Mouse (Mus musculus): ENCODE measurements around the gene Anxa5.

Anxa5 gene

DNA sequence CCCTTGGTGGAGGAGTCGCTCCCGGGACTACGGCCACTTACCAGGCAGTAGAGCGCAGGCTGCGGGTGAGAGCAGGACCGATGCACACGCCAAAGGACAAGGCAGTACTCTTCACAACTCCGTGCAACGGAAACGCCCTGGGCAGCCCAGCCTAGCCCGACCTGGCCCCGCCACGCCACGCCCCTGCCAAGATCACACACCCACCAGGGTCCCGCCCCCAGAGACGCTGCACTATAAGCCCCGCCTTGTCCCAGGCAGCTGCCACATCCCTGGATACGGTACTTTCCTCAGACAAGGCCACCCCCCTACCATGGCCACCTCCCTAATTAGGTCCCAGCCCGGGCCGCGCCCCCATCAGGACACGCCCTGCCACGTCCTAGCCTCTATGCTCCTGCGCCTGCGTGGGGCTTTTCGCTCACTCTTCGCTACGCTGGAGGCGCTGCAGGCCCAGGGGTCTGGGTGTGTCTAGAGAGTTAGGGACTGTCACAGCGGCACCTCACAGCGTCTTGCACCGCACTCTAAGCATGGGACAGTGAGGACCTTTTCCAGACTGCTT lies at the start of gene Anxa5, which contains the start of gene 1810062G17Rik:
Anxa5 (minus strand) TSS at position 363 of the 556 bp plus-strand sequence.
1810062G17Rik (plus strand) TSS at position 406 of the 556 bp plus-strand sequence.
- peak; percentile 98 for DNase-seq (ENCODE audit: low read depth, low spot score)

DNA sequence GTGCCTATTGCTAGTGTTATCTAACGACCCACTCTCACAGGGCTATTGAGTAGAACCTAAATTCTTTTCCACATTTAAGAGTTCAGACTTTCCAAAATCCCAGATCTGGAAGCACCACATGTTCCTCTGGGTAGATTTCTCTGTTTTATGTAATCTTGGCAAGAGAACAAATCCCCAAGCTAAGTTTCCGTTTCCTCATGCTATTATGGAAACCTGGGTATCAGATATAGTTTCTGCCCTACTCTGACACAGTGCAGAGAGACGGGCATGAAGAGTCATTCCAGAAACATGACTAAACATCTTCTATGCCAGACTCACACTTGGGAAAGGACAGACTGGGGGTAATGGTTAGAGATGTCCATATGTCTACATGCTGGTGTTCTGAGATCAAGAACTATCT lies 48.8 kb upstream of the Anxa5 start:
- DNase-seq (ENCODE audit: low read depth, low spot score) = no peak

DNA sequence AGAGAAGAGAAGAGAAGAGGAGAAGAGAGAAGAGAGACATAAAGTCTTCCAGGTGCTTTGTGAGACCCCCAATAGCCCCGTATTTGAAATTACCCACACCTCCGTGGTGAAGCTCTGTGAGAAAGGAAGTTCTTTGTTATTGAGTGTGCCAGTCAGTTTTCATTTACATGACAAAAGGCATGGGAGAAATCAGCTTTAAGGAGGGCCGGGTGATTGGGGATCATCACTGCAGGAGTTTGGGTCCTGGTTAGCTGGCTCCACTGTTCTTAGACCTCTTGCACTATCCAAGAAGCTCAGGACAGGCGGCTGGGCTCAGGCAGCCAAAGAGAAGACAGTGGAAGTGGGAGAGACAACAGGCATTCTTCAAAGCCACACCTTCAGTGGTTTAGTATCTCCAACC lies 46.4 kb upstream of the Anxa5 start:
- DNase-seq (ENCODE audit: low read depth, low spot score) = no peak

DNA sequence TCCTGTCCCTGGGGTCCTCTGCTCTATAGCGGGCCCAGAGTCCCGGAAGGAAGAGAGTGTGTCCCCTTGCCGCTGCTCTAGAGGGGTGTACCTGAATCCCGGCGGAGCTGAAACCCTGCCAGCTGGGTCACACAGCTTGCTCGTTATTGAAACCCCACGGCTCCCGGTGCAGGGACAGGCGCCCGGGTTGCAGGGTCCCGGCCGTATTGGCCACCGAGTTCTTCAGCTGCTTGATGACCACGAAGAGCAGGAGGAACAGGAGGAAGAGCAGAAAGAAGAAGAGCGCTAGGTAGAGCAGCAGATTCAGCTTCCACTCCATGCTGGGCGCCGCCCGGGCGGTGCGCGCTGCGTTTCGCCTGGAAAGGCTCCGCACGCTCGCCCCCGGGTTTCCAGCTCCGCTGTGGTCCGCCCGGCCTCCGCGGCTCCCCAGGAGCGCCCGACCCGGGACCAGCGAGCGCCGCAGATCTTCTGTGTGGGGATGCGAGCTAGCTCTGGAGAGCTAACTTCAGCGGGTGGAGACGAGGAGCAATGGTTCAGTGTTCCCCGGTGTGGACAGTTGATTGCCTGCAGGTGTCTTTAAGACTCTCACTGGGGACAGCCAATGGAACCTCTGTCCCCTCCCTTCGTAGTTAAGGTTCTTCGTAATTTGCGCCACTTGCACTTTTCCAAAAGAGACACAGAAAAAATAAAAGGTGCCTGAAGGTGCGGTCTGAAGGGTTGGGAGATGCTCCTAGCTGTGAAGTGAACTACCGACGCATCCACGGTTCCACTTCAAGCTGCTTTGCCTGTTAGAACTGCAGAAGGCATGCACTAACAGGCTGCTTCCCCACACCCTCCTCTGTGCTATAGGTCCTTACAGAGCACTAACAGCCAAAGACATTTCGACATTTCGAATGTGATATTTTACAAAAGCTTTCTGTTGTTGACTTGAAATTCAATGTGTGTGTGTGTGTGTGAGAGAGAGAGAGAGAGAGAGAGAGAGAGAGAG lies 45.7 kb upstream of the Anxa5 start, which contains the start of gene Gm11549:
Gm11549 (minus strand) TSS at position 741 of the 988 bp plus-strand sequence.
- DNase-seq (ENCODE audit: low read depth, low spot score) = no peak

DNA sequence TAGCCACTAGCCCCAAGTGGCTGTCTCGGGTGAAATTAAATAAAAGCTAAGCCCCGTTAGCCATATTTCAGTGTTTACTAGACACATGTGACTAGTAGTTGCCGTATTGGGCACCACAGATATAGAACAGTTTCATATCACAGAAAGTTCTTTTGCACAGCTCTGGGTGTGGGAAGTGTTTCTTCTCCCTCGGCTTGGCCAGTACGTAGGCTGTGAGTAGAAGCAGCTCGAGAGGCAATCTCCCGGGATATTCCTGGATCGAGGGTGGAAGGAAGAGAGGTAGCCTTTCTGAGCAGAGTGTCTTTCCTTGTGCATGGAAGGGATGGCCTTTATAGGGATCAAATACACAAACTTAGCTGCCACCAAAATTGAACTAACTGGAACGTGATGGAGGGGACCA lies 40.5 kb upstream of the Anxa5 start:
- no peak for DNase-seq (ENCODE audit: low read depth, low spot score)

DNA sequence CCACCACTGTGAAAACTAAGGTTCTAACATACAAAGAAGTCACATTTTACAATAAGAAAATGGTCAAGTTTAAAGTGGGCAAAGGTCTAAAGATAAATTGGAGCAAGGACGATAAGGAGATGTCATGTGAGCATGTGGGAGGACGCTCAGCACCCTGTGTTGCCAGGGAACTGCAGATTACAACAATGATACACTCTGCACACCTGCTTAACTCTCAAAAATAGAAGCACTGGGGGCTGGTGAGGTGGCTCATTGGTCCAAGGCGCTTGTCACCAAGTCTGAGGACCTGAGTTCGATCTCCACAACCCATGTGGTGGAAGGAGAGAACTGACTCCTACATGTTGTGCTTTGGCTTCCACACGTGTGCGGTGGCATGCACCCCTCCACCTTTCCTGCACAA lies 35.8 kb upstream of the Anxa5 start:
- DNase-seq (ENCODE audit: low read depth, low spot score) = no peak

DNA sequence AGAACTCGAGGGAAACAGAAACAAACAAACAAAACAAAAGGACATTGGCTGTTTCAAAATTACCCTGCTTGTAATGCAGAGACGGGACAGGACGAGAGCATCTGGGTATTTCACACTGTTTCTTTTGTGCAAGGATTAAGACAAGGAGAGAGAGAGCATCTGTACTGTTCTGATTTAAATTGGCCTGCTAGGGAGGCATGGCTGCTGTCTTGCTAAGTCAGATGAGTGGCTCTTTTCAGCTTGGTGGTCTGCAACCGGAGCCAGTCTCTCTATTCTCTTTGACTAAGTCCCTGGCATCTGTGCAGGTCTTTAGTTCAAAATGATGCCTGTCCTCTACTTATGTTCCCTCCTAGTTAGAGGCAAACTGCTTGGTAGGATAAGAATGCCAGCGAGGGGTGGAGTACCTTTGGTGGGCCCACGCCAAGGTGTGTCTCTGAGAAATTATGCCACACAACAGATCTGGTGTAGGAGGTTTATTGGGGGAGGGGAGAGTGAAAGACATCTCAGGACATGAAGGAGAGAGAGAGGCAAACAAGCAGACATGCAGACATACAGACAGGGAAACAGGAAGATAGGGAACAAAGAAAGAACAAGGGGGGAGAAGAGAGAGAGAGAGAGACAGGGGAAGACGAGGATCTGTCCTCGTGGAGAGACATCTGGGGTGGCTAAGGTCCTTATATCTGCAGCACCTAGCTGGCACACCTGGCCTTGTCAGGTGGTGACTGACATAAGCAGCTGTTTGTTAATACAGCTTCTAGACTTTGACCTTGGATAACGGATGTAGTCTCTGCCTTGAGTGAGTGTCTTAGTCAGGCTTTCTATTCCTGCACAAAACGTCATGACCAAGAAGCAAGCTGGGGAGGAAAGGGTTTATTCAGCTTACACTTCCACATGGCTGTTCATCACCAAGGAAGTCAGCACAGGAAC lies 30.4 kb upstream of the Anxa5 start:
- no peak for DNase-seq (ENCODE audit: low read depth, low spot score)

DNA sequence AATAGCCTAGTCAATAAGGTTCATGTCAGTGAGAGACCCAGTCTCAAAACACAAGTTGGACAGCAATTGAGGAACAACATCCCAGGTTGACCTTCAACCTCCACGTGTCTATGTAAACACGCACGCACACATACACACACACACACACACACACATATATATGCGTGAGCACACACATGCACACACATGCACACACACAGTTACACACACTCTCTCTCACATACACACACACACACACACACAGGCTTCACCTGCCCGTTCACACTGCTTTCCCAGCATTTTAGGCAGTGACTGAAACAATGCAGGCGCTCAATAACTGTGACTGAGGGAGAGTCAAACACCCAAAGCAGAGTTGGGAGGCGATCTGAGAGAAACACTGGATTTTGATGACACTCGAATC lies 29.6 kb upstream of the Anxa5 start:
- DNase-seq (ENCODE audit: low read depth, low spot score) = no peak

DNA sequence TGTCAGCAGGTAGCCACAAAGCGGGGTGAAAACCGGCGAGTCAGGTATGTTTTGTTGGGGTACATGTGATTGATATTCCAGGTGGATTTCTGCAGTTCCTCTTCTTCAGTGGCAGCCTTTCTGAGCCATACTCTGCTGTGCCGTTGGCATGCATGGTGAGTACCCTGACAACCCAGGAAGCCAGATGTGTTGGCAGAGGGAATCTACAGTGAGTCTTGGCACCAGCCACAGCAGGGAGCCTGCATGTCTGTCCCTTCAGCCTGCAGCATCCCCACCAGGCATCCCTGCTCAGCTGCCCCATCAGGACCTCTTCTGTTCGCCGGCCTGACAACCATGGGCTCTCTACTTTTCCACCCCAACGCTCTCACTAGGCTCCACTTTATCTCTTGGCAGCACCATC lies 25.9 kb upstream of the Anxa5 start:
- no peak for DNase-seq (ENCODE audit: low read depth, low spot score)

DNA sequence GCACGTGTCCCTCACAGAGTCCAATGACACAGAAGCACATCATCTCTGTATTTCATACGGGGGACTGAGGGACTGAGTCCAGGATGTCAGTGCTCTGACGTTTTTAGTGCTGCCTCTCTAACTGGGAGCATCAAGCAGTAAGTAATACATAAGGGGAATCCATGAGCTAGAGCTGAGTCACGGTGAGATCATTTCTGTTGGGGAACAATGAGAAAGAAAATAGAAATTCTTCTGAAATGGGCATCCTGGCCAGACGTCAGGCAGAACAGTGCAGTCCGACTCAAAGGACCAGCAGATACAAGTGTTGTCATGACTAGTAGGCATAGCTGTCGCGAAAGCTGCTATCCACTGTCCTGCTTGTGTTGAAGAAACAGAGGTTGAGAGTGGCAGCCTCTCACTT lies 25.3 kb upstream of the Anxa5 start:
- no peak for DNase-seq (ENCODE audit: low read depth, low spot score)

DNA sequence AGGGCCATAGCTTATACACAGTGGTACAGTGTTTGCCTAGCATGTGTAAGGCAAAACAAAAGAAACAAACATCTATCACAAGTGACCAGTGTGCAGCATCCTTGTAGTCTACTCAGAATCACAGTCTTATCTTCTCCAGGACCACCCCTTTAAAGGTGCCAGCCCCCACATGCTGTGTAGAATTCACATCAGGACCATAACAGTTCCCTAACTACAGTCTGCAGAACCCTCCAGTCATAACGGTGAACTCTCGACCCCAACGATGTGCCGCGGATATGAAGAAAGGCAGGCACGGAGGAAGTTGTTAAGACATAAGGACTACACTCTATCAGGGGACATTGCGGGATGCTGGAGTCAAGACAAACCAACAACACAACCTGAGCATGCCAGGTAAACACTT lies 23.7 kb upstream of the Anxa5 start:
- no peak for DNase-seq (ENCODE audit: low read depth, low spot score)

DNA sequence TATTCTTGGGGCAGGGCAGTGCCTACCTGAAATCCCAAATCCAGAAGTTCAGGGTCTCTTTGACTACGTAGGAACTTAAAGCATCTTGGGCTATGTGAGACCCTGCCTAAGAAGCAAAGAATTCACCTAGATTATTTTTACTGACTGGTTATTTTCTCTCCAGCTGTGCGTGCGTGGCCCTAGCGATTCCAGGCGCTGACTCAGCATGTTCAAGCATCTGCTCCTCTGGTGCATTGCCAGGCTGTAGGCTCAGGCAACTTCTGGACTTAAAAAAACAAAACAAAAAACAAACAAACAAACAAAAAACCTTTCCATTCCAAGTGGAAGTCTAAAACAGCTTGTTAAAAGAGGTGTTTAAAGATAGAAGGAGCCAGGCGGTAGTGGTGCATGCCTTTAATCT lies 22.5 kb upstream of the Anxa5 start:
- no peak for DNase-seq (ENCODE audit: low read depth, low spot score)

DNA sequence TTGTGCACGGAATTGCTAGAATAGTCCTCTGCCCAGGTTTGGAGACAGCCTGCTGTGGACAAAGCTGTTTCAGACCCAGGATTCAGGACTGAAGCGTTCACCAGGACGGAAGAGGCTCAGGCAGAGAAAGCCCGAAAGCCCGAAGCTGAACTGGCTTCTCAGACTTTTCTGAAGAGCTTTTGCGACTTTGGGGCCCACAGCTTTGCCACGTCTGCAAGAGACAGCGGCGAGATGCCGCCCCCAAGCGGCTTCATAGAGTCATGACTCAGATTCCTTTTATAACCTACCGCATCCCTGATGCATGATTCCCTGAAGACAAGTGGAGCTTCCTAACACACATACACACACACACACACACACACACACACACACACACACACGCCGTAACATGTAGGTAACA lies 21.1 kb upstream of the Anxa5 start:
- DNase-seq (ENCODE audit: low read depth, low spot score) = peak; percentile 72

DNA sequence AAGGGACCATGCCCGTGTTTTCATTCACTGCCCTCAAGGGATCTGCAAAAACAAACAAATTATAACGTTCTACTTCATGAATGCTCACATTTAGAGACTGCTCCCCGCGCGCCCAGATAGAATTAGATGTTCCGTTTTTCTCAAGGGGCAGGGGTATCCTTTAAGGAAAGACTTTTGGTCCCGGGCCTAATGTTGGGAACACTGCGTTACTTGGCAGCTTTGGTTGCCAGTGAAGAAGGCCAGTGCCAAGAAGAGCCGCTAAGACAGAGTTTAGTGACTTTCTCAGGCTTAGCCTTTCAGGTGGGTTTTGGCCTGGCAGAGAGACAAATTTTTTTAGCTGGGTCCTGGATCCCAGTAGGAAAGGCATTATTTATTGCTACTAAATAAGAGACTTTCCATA lies 20.6 kb upstream of the Anxa5 start:
- DNase-seq (ENCODE audit: low read depth, low spot score) = no peak

DNA sequence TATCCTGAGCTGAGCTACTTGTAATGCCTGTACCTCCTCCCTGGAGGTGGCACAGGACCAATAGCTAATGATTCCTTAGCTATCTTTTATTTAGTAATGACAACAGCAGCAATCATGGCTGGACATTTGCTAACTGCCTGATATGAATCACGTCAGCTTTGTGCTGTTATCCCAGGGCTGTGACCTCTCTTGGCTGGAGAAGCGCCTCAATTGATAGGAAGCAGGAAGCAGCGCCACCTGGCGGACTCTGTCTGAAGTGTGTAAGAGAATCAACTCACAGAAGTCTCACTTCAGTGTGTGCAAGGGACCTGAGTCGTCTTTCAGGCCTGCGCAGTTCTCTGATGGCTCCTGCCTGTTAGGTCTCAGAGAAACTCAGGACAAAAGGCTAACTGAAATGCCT lies 19.7 kb upstream of the Anxa5 start:
- DNase-seq (ENCODE audit: low read depth, low spot score) = peak; percentile 86

DNA sequence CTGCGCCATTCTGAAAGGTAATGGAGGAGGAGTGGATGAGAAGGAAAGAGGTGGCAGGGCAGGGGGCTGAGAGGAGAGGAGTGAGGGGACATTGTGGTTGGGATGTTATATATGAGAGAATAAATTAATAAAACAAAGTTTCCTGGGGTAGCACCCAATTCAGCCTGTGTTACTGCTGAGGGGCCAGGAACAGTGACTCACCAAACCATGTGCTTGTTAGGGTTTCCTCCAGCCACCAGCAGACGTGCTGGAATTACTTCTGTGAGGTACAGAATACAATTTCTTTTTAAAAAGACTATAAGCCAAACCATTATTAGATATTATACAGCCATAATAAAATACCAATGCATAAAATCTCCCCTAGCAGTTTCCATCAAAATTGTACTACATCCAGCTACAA lies 18.9 kb upstream of the Anxa5 start:
- DNase-seq (ENCODE audit: low read depth, low spot score) = no peak

DNA sequence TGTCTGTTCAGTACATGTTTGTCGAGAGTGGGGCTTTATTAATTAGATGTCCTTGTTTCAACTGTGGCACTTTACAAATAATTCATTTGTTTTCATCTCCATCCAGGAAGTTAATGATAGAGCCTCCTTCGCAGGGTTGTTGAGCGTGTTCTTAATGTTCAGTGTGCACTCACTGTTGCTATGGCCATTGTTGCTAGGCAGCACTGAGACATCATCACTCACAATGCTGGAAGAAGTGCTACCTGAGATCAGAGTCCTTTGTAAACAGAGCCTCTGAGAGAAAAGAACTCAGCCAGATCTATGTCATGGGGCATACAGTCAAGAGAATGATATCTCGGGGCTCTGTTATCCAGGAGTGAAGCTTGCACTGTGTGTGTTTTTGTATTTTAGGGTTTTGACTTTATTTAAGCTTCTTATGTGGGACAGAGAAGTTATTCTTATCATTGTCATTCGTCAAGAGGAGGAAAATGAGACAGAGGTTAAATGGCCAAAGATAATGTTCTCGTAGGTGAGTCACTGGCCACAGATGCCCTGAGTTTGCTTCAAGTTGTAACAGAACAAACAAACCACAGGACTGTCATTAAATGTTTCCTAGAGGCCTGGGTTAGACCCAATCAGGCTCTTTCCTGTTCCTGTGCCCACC lies 18.1 kb upstream of the Anxa5 start:
- DNase-seq (ENCODE audit: low read depth, low spot score) = no peak

DNA sequence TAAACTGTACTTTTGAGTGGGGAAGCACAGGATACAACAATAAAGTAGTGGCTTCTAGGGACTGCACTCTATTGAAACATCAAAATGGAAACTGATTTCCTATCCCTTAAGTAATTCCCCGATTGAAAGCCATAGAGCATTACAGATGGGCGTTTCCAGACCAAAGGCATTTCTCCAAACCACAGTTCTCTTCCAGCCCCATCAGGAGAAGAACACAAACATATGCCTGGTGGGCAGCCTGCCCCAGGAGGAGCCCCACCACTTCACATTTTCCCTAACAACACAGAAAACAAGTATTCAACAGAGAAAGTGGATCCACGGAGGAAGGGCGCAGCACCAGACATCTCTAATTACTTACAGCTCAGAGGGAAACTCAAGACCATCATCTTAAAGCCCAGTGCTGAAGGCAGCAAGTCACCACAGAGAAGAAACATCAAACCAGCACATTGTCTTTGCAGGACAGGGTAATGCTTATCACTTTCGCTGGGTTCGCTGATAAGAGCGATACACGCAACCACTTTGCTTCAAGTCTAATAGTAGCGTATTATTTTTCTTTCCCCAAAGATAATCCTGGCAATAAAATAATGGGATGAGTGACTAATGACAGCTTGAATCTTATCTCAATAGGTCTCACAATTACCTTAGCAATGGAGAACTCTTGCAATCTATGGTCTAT lies 17.2 kb upstream of the Anxa5 start:
- DNase-seq (ENCODE audit: low read depth, low spot score) = no peak

DNA sequence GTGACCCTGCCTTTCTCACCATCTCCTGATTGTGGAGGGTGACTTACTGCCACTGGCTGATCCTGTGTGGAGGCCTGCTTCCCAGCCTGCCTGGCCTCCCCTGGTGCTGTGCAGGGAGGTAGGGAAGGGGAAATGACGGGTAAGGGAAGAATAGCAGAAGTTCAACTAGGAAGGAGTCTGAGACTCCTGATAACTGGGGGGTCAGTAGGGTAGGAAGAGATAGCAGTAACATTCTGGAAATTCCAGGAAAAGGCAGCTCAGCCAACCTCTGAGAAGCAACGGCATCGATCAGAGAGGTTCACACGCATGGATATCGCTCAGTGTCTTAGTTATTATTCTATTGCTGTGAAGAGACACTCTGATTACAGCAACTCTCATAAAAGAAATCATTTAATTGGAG lies 15.8 kb upstream of the Anxa5 start:
- DNase-seq (ENCODE audit: low read depth, low spot score) = no peak

DNA sequence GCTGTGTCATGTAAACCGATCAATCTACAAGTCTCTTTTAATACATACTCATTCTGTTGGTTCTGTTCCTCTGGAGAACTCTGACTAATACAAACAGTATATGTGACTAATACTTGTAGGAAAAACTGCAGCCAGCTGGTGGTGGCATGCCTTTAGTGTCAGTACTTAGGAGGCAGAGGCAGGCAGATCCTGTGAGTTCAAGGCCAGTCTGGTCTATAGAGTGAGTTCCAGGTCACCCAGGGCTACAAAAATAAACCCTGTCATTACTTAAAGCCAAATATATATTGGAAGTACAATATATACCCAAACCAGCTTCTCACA lies 13.9 kb upstream of the Anxa5 start:
- no peak for DNase-seq (ENCODE audit: low read depth, low spot score)

Data from CD4-positive, CD25-positive, alpha-beta regulatory T cell, adult 2 months (primary cell).